Mouse (Mus musculus): ENCODE data around the gene Krt79. TPM values are rescaled to one million over a fixed set of nuclear protein-coding genes. Genes with fewer than 3 reads are reported as not detected.
A peak's percentile ranks its signal among the peaks of the same experiment; 100 is the strongest.

Krt79 gene
- polyA plus RNA-seq, 1 experiment from 2014 or later: 1.6 TPM

DNA sequence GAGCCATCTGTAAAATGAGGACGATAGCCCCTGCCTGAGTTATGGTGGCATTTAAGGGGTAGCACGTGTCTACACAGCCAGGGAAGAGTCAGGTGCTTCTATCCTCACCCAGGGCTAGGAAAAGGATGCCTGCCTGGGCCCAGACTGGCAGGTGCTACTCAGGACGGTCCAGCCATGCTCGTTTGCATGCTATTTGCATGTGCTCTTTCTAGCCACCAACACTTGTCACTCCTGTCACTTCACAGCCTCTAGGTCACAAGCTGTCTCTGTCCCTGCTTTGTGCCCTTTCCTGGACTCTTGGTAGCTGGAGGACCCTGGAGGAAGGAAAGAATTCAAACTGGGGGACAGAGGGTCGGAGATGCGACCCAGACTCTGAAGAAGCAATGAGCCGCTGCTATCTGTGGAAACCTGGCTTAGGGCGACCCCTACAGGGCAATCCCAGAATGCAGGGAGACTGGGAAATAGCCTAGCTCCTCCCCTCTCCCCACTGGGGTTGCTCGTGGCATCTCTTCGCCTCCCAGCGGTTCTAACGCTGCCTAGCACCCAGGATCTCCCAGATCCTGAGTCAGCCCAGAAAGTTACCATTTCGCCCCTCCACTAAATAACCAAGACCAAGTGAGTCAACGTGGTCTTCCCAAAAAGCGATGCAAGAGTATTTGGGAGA is 33.4 kb upstream of the Krt79 start:
- no peaks in the 10 kb centered on the region for H3K36me3 ChIP-seq
- peaks cover 47% of the 10 kb centered on the region for H3K4me1 ChIP-seq
- H3K4me3 ChIP-seq (replicated peaks): no peak overlapping the region
- ATAC-seq (ENCODE audit: insufficient read depth, low FRiP score, low read depth): 0 out of 2 replicates have a peak, but pooled peaks have one; percentile 21
- H3K27me3 ChIP-seq (replicated peaks): no peaks in the 10 kb centered on the region
- peak overlapping the region; percentile 94 for H3K27ac ChIP-seq
- H3K9ac ChIP-seq: no peak overlapping the region
- WGBS: 17% methylated on average over 15 of the region's 15 CpGs
- no peaks in the 10 kb centered on the region for H3K9me3 ChIP-seq
- H3K4me2 ChIP-seq: no peak overlapping the region

DNA sequence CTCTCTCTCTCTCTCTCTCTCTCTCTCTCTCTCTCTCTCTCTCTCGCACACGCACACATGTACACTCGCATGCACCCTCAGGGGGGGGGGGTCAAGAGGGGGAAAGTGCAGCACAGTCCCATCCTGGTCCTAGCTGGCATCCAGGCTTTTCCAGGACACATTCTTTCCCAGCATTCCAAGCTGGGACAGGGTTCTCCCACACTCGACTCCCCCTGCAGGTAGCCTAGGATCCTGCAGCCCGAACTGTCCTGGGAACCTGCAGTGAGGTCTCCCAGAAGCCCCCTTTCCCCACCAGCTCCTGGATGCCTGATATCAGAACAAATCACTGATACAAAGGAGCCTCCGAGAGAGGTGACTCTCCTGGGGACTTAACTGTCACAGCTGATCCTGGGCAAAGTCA is 30.4 kb upstream of the Krt79 start:
- H3K9ac ChIP-seq: no peak overlapping the region
- 14% methylated on average over 3 of the region's 6 CpGs for WGBS

DNA sequence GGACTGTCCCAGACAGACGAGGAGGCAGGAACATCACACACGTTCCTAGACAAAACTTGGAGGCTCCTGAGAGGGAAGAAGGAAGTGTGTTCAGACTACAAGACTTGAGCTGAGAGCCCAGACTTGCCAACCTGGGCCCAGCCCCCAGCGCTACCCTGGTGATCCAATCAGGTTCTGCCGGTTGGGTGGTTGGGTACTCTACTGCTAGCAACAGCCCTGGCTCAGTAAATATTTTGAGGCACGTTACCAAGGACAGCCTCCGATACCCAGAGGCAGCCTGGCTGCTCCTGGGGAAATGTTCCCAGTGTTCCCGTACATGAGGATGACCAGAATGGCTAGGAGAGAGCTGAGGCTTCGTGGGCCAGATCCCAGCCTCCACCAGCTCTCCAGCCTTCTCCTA is 26.7 kb upstream of the Krt79 start:
- Histone ChIP-seq H3K4me3 (replicated peaks) (no peak overlapping the region), H3K27ac (peak overlapping the region; percentile 67), H3K4me1 (peaks cover 4% of the 10 kb centered on the region; the same call in 1 of the 2 replicates), H3K36me3 (no peaks in the 10 kb centered on the region), H3K9me3 (no peaks in the 10 kb centered on the region), H3K9ac (no peak overlapping the region), H3K4me2 (no peak overlapping the region), H3K27me3 (replicated peaks) (no peaks in the 10 kb centered on the region)
- WGBS: 66% methylated on average over 8 of the region's 8 CpGs
- peak; percentile 84 for ATAC-seq (ENCODE audit: insufficient read depth, low FRiP score, low read depth)

More for the DNA sequence above, 30.4 kb upstream of the Krt79 start:
- no peak overlapping the region for H3K4me3 ChIP-seq (replicated peaks)
- no peaks in the 10 kb centered on the region for H3K36me3 ChIP-seq
- H3K27ac ChIP-seq: no peak overlapping the region
- H3K4me2 ChIP-seq: no peak overlapping the region
- H3K4me1 ChIP-seq: peaks cover 18% of the 10 kb centered on the region
- ATAC-seq (ENCODE audit: insufficient read depth, low FRiP score, low read depth): no peak
- H3K9me3 ChIP-seq: no peaks in the 10 kb centered on the region
- H3K27me3 ChIP-seq (replicated peaks): no peaks in the 10 kb centered on the region

DNA sequence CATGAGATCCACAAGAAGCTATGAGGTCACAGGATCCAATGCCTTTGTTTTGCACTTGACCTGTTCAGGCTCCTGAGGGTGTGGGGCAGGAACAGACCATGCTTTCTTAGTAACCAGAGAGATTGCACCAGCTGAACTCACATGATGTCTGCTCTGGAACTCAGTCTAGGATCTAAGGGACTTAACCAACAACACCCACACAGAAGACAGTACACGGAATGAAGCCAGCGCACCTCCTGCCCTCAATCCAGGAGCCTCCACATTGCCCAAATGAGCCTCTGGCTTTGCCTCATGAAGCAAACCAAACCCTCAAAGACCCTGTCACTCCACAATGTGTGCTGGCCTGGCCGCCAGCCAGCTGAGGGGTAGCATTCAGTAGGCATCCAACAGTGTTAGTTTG is 18.8 kb upstream of the Krt79 start:
- H3K9ac ChIP-seq: no peak overlapping the region
- WGBS: 91% methylated on average over 3 of the region's 3 CpGs
- H3K4me2 ChIP-seq: no peak overlapping the region
- H3K4me3 ChIP-seq (replicated peaks): no peak overlapping the region
- no peaks in the 10 kb centered on the region for H3K27me3 ChIP-seq (replicated peaks)
- no peaks in the 10 kb centered on the region for H3K9me3 ChIP-seq
- H3K4me1 ChIP-seq: 0 out of 2 replicates have a peak, but pooled peaks cover 2% of the 10 kb centered on the region
- no peaks in the 10 kb centered on the region for H3K36me3 ChIP-seq
- ATAC-seq (ENCODE audit: insufficient read depth, low FRiP score, low read depth): no peak
- no peak overlapping the region for H3K27ac ChIP-seq

DNA sequence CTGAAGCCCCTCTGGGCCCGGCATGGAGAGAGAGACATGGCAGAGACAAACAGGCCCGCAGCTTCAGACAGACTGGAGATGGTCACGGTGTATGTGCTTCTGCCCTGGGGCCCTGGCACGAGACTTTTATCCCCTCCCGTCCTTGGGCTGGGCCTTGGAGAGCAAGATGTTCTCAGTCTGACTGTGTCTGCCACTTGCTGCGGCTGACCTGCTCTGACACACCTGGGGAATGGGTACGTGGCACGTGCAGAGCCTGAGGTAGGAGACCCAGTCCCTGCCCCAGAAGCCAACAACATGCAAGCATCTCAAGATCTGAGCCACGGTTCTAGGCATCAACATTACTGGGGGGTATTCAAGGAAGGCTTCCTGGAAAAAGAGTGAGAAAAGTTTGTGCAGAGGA is 14.1 kb upstream of the Krt79 start, which contains the start of gene Krt78:
Gene Krt78 (minus strand): TSS at position 101 of the 400 bp plus-strand sequence.
- no peak within 1 kb of the TSS for H3K4me2 ChIP-seq
- 84% methylated on average over 9 of the region's 9 CpGs for WGBS
- no peak within 1 kb of the TSS for H3K9ac ChIP-seq
- no peaks in the 10 kb centered on the region for H3K9me3 ChIP-seq
- peak within 1 kb of the TSS; percentile 83 for H3K27ac ChIP-seq
- peaks cover 11% of the 10 kb centered on the region; the same call in 1 of the 2 replicates for H3K4me1 ChIP-seq
- no peaks in the 10 kb centered on the region for H3K36me3 ChIP-seq
- H3K27me3 ChIP-seq (replicated peaks): no peaks in the 10 kb centered on the region
- no peak within 1 kb of the TSS for H3K4me3 ChIP-seq (replicated peaks)
- no peak for ATAC-seq (ENCODE audit: insufficient read depth, low FRiP score, low read depth)

DNA sequence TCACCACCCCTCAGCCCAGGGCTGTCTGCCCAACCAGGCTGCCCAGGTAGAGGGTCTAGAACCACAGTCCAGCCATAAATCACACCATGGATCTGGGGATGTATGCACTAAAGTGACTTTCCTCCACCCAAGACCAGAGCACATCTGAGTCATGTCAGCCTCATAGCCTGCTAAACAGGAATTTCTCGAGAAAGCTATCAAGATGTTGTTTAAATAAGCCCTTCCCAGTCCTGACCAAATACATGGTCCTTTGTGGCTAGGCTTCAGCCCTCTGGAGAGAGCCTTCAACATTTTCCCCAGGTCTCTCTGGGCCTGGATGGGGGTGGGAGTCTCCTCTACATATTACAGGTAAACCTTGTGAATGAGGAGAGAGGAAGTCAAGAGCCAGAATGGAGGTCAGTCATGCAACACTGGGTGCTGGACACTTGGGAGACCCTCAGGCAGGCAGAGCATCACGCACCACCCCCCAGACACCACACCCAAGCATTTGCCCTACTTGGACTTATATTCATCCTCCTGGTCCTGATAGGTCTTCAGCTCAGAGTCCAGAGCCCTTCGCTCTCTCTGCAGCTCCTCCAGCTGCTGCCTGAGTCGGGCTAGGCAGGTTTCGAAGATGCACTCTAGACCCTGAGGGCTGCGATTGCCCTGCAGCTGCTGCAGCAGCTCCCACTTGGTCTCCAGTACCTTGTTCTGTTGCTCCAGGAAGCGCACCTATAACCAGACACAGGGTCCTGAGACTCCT is 12.8 kb upstream of the Krt79 start:
- H3K4me1 ChIP-seq: peaks cover 11% of the 10 kb centered on the region; the same call in 1 of the 2 replicates
- H3K27me3 ChIP-seq (replicated peaks): no peaks in the 10 kb centered on the region
- no peak overlapping the region for H3K4me2 ChIP-seq
- peak overlapping the region; percentile 83 for H3K27ac ChIP-seq
- no peaks in the 10 kb centered on the region for H3K36me3 ChIP-seq
- H3K4me3 ChIP-seq (replicated peaks): no peak overlapping the region
- H3K9me3 ChIP-seq: no peaks in the 10 kb centered on the region
- WGBS: 75% methylated on average over 7 of the region's 7 CpGs
- no peak overlapping the region for H3K9ac ChIP-seq
- peak; percentile 86 for ATAC-seq (ENCODE audit: insufficient read depth, low FRiP score, low read depth)

DNA sequence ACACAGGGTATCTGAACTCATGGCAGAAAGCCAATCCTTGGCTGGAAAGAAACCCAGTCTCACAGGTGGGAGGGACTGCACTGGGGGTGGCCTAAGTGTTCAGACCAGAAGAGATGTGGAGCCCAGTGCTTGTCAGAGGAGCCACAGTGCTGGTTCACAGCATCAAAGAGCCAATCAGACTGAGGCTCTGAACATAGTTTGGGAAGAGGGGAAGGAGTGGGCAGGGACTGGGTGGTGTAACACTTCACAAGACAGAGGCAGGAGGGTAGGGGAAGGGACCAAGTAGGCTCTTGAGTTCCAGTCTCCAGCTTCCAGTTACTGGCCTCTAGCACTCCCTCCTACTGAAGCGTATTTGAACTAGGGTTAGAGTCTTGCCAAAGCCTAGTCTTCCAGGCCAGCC is 5.3 kb upstream of the Krt79 start:
- Histone ChIP-seq H3K9me3 (no peaks in the 10 kb centered on the region), H3K4me2 (no peak overlapping the region), H3K4me3 (replicated peaks) (no peak overlapping the region), H3K9ac (no peak overlapping the region), H3K36me3 (no peaks in the 10 kb centered on the region), H3K4me1 (peaks cover 5% of the 10 kb centered on the region; the same call in 1 of the 2 replicates), H3K27ac (no peak overlapping the region), H3K27me3 (replicated peaks) (no peaks in the 10 kb centered on the region)
- ATAC-seq (ENCODE audit: insufficient read depth, low FRiP score, low read depth): no peak
- 86% methylated on average over 1 of the region's 1 CpGs for WGBS

DNA sequence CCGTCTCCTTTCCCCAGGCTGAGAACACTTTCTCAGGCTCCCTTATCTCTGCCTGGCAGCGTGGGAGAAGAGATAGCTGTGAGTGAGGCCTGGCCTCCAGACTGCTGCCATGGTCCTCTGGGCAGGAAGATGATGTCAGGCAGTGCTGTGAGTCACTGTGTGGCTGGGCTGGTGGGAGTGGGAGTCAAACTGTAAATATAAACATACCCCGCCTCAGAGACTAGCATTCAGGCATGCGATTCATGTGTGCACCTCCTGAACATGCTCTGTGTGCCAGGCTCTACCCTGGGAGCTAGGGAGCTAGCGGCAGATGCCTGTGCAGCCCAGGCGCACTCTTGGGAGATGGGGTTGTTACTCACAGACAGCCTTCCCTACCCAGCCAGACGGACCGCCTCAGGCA is 1.8 kb upstream of the Krt79 start:
- Histone ChIP-seq H3K9me3 (no peaks in the 10 kb centered on the region), H3K4me1 (peaks cover 5% of the 10 kb centered on the region; the same call in 1 of the 2 replicates), H3K27ac (no peak overlapping the region), H3K36me3 (no peaks in the 10 kb centered on the region), H3K4me3 (replicated peaks) (no peak overlapping the region), H3K4me2 (no peak overlapping the region), H3K27me3 (replicated peaks) (no peaks in the 10 kb centered on the region), H3K9ac (no peak overlapping the region)
- 36% methylated on average over 8 of the region's 8 CpGs for WGBS
- ATAC-seq (ENCODE audit: insufficient read depth, low FRiP score, low read depth): no peak

DNA sequence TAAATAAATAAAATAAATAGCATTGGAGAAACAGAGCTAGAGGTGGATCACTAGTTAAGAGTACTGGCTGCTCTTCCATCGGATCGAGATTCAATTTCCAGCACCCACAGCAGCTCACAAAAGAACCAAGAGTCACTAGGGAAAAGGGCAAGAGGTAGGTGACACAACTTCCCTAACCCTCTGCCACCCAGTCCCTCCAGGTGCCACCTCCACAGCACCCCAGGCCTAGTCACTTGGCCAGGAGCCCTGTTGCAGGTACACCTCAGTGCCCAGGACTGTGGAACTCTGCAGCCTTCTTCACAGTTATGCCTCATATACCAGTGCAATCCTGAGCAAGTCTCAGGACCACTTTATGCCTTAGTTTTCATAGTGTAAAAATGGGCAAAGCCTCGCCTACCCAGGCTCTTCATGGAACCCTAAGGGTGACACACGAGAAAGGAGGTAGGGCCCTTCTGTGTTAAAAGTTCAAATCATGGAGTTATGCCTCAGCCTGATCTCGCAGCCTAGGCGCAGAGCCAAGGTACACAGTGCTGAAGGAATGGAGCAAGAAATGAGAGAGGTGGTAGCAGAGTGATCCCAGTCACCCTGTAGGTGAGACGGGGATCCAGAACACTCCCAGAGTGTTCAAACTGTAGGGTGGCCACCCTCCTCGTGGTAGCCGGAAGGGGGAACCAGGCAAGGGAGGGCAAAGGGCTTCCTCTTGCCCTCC is 1.4 kb downstream of the Krt79 start:
- Histone ChIP-seq H3K27me3 (replicated peaks) (no peaks in the 10 kb centered on the region), H3K27ac (no peak overlapping the region), H3K9ac (no peak overlapping the region), H3K4me1 (peaks cover 5% of the 10 kb centered on the region; the same call in 1 of the 2 replicates), H3K36me3 (no peaks in the 10 kb centered on the region), H3K4me3 (replicated peaks) (no peak overlapping the region), H3K9me3 (no peaks in the 10 kb centered on the region), H3K4me2 (no peak overlapping the region)
- peak; percentile 28; the same call in 1 of the 2 replicates for ATAC-seq (ENCODE audit: insufficient read depth, low FRiP score, low read depth)
- WGBS: 74% methylated on average over 9 of the region's 9 CpGs

DNA sequence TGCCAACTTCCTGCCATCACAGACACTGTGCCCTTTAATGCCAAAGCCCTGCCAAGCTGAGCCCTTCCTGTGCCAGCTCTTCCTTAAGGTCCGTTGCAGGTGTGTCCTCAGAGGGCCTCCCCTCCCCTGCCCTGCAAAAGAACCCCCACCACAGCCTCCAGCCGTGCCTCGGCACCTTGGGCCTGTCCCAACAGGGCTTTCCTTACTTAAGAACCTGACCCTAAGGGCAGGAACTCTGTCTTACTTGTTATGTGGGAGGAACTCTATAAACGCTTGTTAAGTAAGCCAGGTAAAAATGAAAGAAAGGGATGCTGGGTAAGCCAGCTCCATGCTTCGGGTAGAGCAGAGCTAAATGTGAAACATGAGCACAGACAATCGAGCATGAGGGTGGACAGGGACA is 7.1 kb downstream of the Krt79 start:
- Histone ChIP-seq H3K4me3 (replicated peaks) (no peak overlapping the region), H3K4me1 (peaks cover 16% of the 10 kb centered on the region), H3K27me3 (replicated peaks) (no peaks in the 10 kb centered on the region), H3K27ac (no peak overlapping the region), H3K36me3 (no peaks in the 10 kb centered on the region), H3K9me3 (no peaks in the 10 kb centered on the region), H3K4me2 (no peak overlapping the region), H3K9ac (no peak overlapping the region)
- WGBS: 64% methylated on average over 6 of the region's 6 CpGs
- ATAC-seq (ENCODE audit: insufficient read depth, low FRiP score, low read depth): no peak

DNA sequence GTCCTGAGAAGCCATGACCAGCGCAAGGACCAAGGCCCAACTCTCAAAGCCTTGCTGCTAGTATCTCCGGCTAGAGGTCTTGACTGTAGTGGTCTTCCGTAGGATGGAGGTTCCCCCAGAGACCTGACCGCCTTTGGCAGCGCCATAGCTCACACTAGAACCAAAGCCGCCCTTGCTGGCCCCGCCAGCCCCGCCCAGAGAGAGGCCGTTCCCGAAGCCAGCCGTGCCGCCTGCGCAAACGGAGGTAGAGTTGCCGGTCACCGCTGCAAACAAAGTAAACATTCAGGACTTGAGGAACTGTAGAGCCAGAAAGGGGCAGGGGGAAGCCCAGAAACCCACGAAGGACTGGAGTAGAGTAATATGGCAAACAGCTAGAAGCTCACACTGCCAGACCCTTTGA is 10.5 kb downstream of the Krt79 start:
- no peaks in the 10 kb centered on the region for H3K9me3 ChIP-seq
- H3K27me3 ChIP-seq (replicated peaks): no peaks in the 10 kb centered on the region
- H3K9ac ChIP-seq: no peak overlapping the region
- peak overlapping the region; percentile 36 for H3K4me2 ChIP-seq
- 0 out of 2 replicates have a peak overlapping the region, but pooled peaks have one; percentile 12 for H3K27ac ChIP-seq
- H3K4me1 ChIP-seq: peaks cover 16% of the 10 kb centered on the region
- peak overlapping the region; percentile 3; the same call in 1 of the 2 replicates for H3K4me3 ChIP-seq (replicated peaks)
- H3K36me3 ChIP-seq: no peaks in the 10 kb centered on the region
- 3% methylated on average over 17 of the region's 17 CpGs for WGBS
- ATAC-seq (ENCODE audit: insufficient read depth, low FRiP score, low read depth): peak; percentile 77

Data from stomach, embryonic 15.5 days (tissue).